ENCODE assay signal across 8 mouse cellular contexts in the genomic region with DNA sequence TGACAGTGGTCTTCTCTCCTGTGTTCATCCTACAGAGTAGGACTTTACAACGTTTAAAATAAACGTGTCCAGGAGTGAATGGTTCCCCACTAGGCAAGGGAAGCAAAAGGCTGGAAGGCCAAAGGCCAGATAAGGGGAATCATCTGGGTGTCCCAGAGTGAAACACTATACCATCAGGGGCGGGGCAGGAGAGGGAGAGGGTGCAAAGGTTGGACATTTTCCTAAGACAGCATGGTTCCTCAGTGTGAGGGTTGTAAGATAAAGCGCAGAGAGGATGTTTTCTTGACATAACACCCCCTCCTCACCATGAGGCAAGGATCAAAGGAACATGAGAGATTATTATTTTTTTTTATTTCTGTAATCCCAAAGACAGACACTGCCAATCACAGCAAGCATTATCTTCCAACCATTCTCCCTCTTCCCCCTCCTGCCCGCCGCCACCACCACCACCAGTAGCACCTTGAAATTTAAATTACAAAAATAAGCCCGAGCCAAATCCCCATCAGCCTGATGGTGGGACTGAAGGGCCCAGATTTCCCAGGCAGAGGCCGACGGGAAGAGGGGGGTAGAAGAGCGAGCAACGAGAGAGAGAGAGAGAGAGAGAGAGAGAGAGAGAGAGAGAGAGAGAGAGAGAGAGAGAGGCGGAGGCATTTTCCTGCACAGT. TPM values are rescaled to one million over a fixed set of nuclear protein-coding genes. Genes with fewer than 3 reads are reported as not detected.
A peak's percentile ranks its signal among the peaks of the same experiment; 100 is the strongest.
DNase-seq lines count a peak whose midpoint lies in the region; ATAC-seq and TF ChIP-seq lines count a peak whose summit lies in the region.

No protein-coding gene starts in this region.

- H3K4me2 ChIP-seq in heart, postnatal 0 days (ENCODE audit: low read depth, low read length): peak overlapping the region; percentile 76
- peak overlapping the region; percentile 54 for H3K4me2 ChIP-seq in forebrain, embryonic 11.5 days (ENCODE audit: low read depth, low read length, severe bottlenecking)
- peak overlapping the region; percentile 56 for H3K4me2 ChIP-seq in liver, embryonic 12.5 days

- intact Hi-C loops in heart, postnatal 14 days (cut with DNase I): no loop called here

- 15% methylated on average over 9 of the region's 12 CpGs for WGBS in heart, postnatal 0 days
- WGBS in forebrain, embryonic 11.5 days: 11% methylated on average over 9 of the region's 12 CpGs
- WGBS in liver, embryonic 12.5 days (ENCODE audit: insufficient replicate concordance): 9% methylated on average over 11 of the region's 12 CpGs

- no peak for DNase-seq in heart, postnatal 0 days (ENCODE audit: low spot score)
- no peak for DNase-seq in heart, postnatal 14 days
- peak; percentile 5 for DNase-seq in ZHBTc4 (ENCODE audit: low read depth, low spot score)
- DNase-seq in forebrain, embryonic 11.5 days (ENCODE audit: low spot score): no peak
- DNase-seq in urinary bladder, adult 18-20 months (ENCODE audit: low spot score in 2 of 2): no peak
- no peak for DNase-seq in B cell, adult 2 months
- no peak for DNase-seq in adrenal gland, postnatal 10 days

- H3K36me3 ChIP-seq in heart, postnatal 0 days (replicated peaks; ENCODE audit: control insufficient read depth, insufficient read depth, low read length): no peaks in the 10 kb centered on the region
- H3K36me3 ChIP-seq in forebrain, embryonic 11.5 days (ENCODE audit: control insufficient read depth, insufficient read depth, low read length): no peaks in the 10 kb centered on the region
- no peaks in the 10 kb centered on the region for H3K36me3 ChIP-seq in liver, embryonic 12.5 days

- ATAC-seq in heart, postnatal 0 days (ENCODE audit: insufficient read depth, low read depth): peak; percentile 62; the same call in 1 of the 2 replicates
- ATAC-seq in forebrain, embryonic 11.5 days (replicated peaks; ENCODE audit: low FRiP score): peak; percentile 37
- ATAC-seq in liver, embryonic 12.5 days: no peak

- peak overlapping the region; percentile 51 for H3K9ac ChIP-seq in heart, postnatal 0 days (replicated peaks; ENCODE audit: low read depth, low read length)
- peak overlapping the region; percentile 66 for H3K9ac ChIP-seq in forebrain, embryonic 11.5 days (ENCODE audit: low read length)
- H3K9ac ChIP-seq in liver, embryonic 12.5 days: no peak overlapping the region

- no peak for TF ChIP-seq EP300 in heart, postnatal 0 days (IDR thresholded peaks at IDR 0.05; ENCODE audit: low read depth)

- H3K27ac ChIP-seq in heart, postnatal 0 days (ENCODE audit: low read depth): no peak overlapping the region
- no peak overlapping the region for H3K27ac ChIP-seq in forebrain, embryonic 11.5 days (ENCODE audit: low read depth, low read length)
- H3K27ac ChIP-seq in liver, embryonic 12.5 days: no peak overlapping the region

- no peaks in the 10 kb centered on the region for H3K4me1 ChIP-seq in heart, postnatal 0 days (ENCODE audit: control insufficient read depth, insufficient read depth)
- H3K4me1 ChIP-seq in forebrain, embryonic 11.5 days (replicated peaks; ENCODE audit: control insufficient read depth, insufficient read depth, low read length): no peaks in the 10 kb centered on the region
- no peaks in the 10 kb centered on the region for H3K4me1 ChIP-seq in liver, embryonic 12.5 days

- TF ChIP-seq CTCF in heart, postnatal 0 days (IDR thresholded peaks at IDR 0.05; ENCODE audit: low read depth): no peak

- no peaks in the 10 kb centered on the region for H3K9me3 ChIP-seq in heart, postnatal 0 days (replicated peaks; ENCODE audit: control insufficient read depth, low read length)
- no peaks in the 10 kb centered on the region for H3K9me3 ChIP-seq in forebrain, embryonic 11.5 days (ENCODE audit: control insufficient read depth, low read length)
- H3K9me3 ChIP-seq in liver, embryonic 12.5 days (replicated peaks): no peaks in the 10 kb centered on the region

- H3K4me3 ChIP-seq in heart, postnatal 0 days (ENCODE audit: low read depth, low read length): peak overlapping the region; percentile 69
- H3K4me3 ChIP-seq in forebrain, embryonic 11.5 days (ENCODE audit: low read depth, low read length): peak overlapping the region; percentile 45
- H3K4me3 ChIP-seq in liver, embryonic 12.5 days: peak overlapping the region; percentile 48

- no peaks in the 10 kb centered on the region for H3K27me3 ChIP-seq in heart, postnatal 0 days (ENCODE audit: control insufficient read depth, insufficient read depth, low read length)
- H3K27me3 ChIP-seq in forebrain, embryonic 11.5 days (ENCODE audit: control insufficient read depth, insufficient read depth, low read length): no peaks in the 10 kb centered on the region
- H3K27me3 ChIP-seq in liver, embryonic 12.5 days (replicated peaks): peaks cover 25% of the 10 kb centered on the region

RNA-seq across cellular contexts. Expression of gene Smarca1, which starts 1.4 kb away (rescaled TPM):
- total RNA-seq in heart, postnatal 0 days (2014; rRNA removed; ENCODE audit: low replicate concordance): 5.0 and 9.6 TPM in 2 replicates
- 10.4 and 11.0 TPM in 2 replicates for polyA plus RNA-seq in heart, postnatal 0 days (2015; fragmentation: Nextera tagmentation; extraction: Ambion mirVana)
- total RNA-seq in heart, postnatal 14 days (2021): 1 to 10 TPM; 2.0 to 2.6 TPM
- polyA plus RNA-seq in forebrain, embryonic 11.5 days (2014; fragmentation: Nextera tagmentation; extraction: Ambion mirVana): 23.3 and 26.3 TPM in 2 replicates
- 9.9 and 10.4 TPM in 2 replicates for polyA plus RNA-seq in liver, embryonic 12.5 days (2016; fragmentation: Nextera tagmentation; extraction: Ambion mirVana)
- 10 to 100 TPM; 21.7 to 24.3 TPM for total RNA-seq in adrenal gland, postnatal 10 days (2021)

RNA-seq across cellular contexts. Expression of gene Ocrl, which starts 20.8 kb away (rescaled TPM):
- total RNA-seq in heart, postnatal 0 days (2014; rRNA removed; ENCODE audit: low replicate concordance): 9.0 and 16.5 TPM in 2 replicates
- polyA plus RNA-seq in heart, postnatal 0 days (2015; fragmentation: Nextera tagmentation; extraction: Ambion mirVana): 6.0 and 6.1 TPM in 2 replicates
- 10 to 100 TPM; 13.4 to 15.5 TPM for total RNA-seq in heart, postnatal 14 days (2021)
- polyA plus RNA-seq in forebrain, embryonic 11.5 days (2014; fragmentation: Nextera tagmentation; extraction: Ambion mirVana): 23.5 and 26.0 TPM in 2 replicates
- polyA plus RNA-seq in liver, embryonic 12.5 days (2016; fragmentation: Nextera tagmentation; extraction: Ambion mirVana): 5.8 and 6.7 TPM in 2 replicates
- 10 to 100 TPM; 30.0 to 38.2 TPM for total RNA-seq in adrenal gland, postnatal 10 days (2021)
